Mouse (Mus musculus): Measurements from ENCODE around the gene Tmem178b. TPM values are rescaled to one million over a fixed set of nuclear protein-coding genes. Genes with fewer than 3 reads are reported as not detected.

Gene Tmem178b
- polyA plus RNA-seq, 1 experiment from 2014 or later: 1.2 TPM

- no peaks in the 10 kb centered on the region for H3K27me3 ChIP-seq (ENCODE audit: control insufficient read depth, insufficient read depth, low read length)
- H3K4me2 ChIP-seq (ENCODE audit: low read depth, low read length): no peak overlapping the region
- no peaks in the 10 kb centered on the region for H3K9me3 ChIP-seq (replicated peaks; ENCODE audit: control insufficient read depth, low read length)
- H3K27ac ChIP-seq (ENCODE audit: low read length): no peak overlapping the region
- H3K9ac ChIP-seq (ENCODE audit: low read length): no peak overlapping the region
- 0 out of 2 replicates have a peak, but pooled peaks cover 4% of the 10 kb centered on the region for H3K4me1 ChIP-seq (ENCODE audit: control insufficient read depth, insufficient read depth, low read length)
- WGBS: 83% methylated on average over 2 of the region's 2 CpGs
- H3K36me3 ChIP-seq (ENCODE audit: control insufficient read depth, insufficient read depth, low read length): no peaks in the 10 kb centered on the region
- no peak for ATAC-seq (ENCODE audit: insufficient read depth, low FRiP score)
- H3K4me3 ChIP-seq (replicated peaks; ENCODE audit: low read length): no peak overlapping the region
These were observed 247.1 kb downstream of the Tmem178b start for GRCm38 (mm10) chr6:40120176-40120575.

DNA sequence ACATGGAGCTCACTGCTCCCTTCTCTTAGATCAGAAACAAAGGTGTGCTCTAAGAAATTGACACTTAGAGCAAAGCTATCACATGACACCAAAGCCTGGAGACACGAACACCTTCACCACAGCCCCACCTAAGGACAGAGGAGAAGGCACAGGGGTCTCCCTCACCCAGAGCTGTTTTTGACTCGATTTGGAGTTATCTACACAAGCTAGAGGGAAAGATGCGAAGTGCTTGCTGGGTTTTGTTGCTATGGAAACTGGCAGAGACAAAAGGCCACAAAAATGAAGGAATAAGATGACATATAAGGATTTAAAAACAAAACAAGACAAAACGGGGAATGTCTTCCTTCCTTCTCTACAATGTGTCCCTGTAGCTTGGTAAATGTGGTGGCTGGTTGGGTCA, 248.4 kb downstream of the Tmem178b start:
- Histone ChIP-seq H3K27ac (ENCODE audit: low read length) (no peak overlapping the region), H3K9me3 (replicated peaks; ENCODE audit: control insufficient read depth, low read length) (no peaks in the 10 kb centered on the region), H3K27me3 (ENCODE audit: control insufficient read depth, insufficient read depth, low read length) (no peaks in the 10 kb centered on the region), H3K4me1 (ENCODE audit: control insufficient read depth, insufficient read depth, low read length) (0 out of 2 replicates have a peak, but pooled peaks cover 4% of the 10 kb centered on the region), H3K9ac (ENCODE audit: low read length) (no peak overlapping the region), H3K4me2 (ENCODE audit: low read depth, low read length) (no peak overlapping the region), H3K4me3 (replicated peaks; ENCODE audit: low read length) (no peak overlapping the region), H3K36me3 (ENCODE audit: control insufficient read depth, insufficient read depth, low read length) (no peaks in the 10 kb centered on the region)
- ATAC-seq (ENCODE audit: insufficient read depth, low FRiP score): no peak
- 52% methylated on average over 4 of the region's 4 CpGs for WGBS

DNA sequence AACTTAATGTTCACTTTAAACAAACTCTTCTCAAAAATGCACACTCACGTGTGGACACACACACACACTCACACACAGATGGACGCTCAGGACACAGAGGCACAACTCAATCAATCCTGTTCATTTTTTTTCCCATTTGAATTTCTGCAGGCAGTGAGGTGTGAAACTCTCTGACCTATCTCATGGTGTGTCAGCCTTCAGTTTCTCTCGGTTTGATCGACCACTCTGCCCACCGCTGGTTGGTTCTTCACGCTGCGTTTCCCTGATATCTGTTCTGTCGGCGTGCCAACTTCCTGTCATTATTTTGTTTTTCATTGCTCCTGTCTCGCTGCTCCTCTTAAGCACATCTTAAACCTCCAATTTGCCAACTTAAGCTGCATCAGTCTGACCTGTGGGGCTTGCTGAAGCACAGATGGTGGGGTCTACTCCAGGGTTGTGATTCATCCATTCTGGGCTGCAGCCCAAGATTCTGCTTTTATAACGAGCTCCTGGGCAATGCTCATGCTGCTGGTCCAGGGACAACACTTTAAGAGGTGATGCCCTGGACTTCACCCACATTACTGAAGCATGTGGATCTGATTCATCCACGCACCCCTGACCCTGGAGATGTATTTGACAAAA, 250.1 kb downstream of the Tmem178b start:
- no peak overlapping the region for H3K27ac ChIP-seq (ENCODE audit: low read length)
- no peaks in the 10 kb centered on the region for H3K27me3 ChIP-seq (ENCODE audit: control insufficient read depth, insufficient read depth, low read length)
- H3K4me1 ChIP-seq (ENCODE audit: control insufficient read depth, insufficient read depth, low read length): 0 out of 2 replicates have a peak, but pooled peaks cover 4% of the 10 kb centered on the region
- no peaks in the 10 kb centered on the region for H3K36me3 ChIP-seq (ENCODE audit: control insufficient read depth, insufficient read depth, low read length)
- no peaks in the 10 kb centered on the region for H3K9me3 ChIP-seq (replicated peaks; ENCODE audit: control insufficient read depth, low read length)
- ATAC-seq (ENCODE audit: insufficient read depth, low FRiP score): no peak
- no peak overlapping the region for H3K4me3 ChIP-seq (replicated peaks; ENCODE audit: low read length)
- no peak overlapping the region for H3K9ac ChIP-seq (ENCODE audit: low read length)
- WGBS: 72% methylated on average over 12 of the region's 12 CpGs
- H3K4me2 ChIP-seq (ENCODE audit: low read depth, low read length): no peak overlapping the region

- no peaks in the 10 kb centered on the region for H3K9me3 ChIP-seq (replicated peaks; ENCODE audit: control insufficient read depth, low read length)
- no peak overlapping the region for H3K4me3 ChIP-seq (replicated peaks; ENCODE audit: low read length)
- no peak overlapping the region for H3K27ac ChIP-seq (ENCODE audit: low read length)
- no peaks in the 10 kb centered on the region for H3K27me3 ChIP-seq (ENCODE audit: control insufficient read depth, insufficient read depth, low read length)
- ATAC-seq (ENCODE audit: insufficient read depth, low FRiP score): no peak
- no peak overlapping the region for H3K4me2 ChIP-seq (ENCODE audit: low read depth, low read length)
- H3K36me3 ChIP-seq (ENCODE audit: control insufficient read depth, insufficient read depth, low read length): no peaks in the 10 kb centered on the region
- 0 out of 2 replicates have a peak, but pooled peaks cover 4% of the 10 kb centered on the region for H3K4me1 ChIP-seq (ENCODE audit: control insufficient read depth, insufficient read depth, low read length)
- no peak overlapping the region for H3K9ac ChIP-seq (ENCODE audit: low read length)
These were observed 250.9 kb downstream of the Tmem178b start for GRCm38 (mm10) chr6:40123960-40124359.

DNA sequence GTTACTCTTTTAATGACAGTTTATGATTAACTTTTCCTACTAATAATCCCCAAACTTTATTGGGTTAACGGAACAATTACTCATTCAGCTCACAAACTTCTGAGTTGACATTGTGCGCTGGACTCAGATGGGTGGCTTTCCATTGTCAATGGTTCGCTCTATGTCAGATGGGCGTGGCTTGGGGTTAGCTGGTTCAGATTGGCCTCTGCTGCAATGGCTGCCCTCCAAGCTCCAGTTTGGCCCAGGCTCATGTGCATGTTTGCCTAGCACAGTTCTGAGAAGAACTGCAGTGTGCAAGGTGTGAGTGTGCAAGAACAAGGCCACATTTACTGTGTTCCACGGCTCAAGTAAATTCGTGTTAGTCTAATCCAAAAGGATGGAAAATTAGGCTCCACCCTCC, 255.6 kb downstream of the Tmem178b start:
- no peaks in the 10 kb centered on the region for H3K36me3 ChIP-seq (ENCODE audit: control insufficient read depth, insufficient read depth, low read length)
- H3K27ac ChIP-seq (ENCODE audit: low read length): no peak overlapping the region
- H3K9ac ChIP-seq (ENCODE audit: low read length): no peak overlapping the region
- WGBS: 79% methylated on average over 6 of the region's 6 CpGs
- no peak overlapping the region for H3K4me3 ChIP-seq (replicated peaks; ENCODE audit: low read length)
- H3K9me3 ChIP-seq (replicated peaks; ENCODE audit: control insufficient read depth, low read length): no peaks in the 10 kb centered on the region
- no peaks in the 10 kb centered on the region for H3K27me3 ChIP-seq (ENCODE audit: control insufficient read depth, insufficient read depth, low read length)
- 0 out of 2 replicates have a peak, but pooled peaks cover 4% of the 10 kb centered on the region for H3K4me1 ChIP-seq (ENCODE audit: control insufficient read depth, insufficient read depth, low read length)
- H3K4me2 ChIP-seq (ENCODE audit: low read depth, low read length): no peak overlapping the region
- ATAC-seq (ENCODE audit: insufficient read depth, low FRiP score): no peak

DNA sequence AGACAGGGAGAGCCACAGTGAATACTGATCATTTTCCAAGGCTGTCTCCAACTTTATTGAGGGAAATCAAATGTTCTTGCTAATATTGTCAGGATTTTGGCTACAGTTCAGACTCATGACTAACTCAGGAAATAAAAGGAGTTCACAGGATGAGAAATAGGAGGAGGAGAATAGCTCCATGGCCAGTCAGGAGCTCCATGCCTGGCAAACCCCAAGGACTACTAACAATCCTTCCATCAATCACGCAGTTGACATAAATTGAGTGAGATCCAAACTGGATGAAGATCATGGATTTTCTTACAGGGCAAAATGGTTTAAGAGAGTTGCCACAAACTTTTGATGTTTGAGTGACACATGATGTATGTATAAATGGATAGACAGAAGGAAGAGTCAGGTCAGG, 258.9 kb downstream of the Tmem178b start:
- Histone ChIP-seq H3K9ac (ENCODE audit: low read length) (no peak overlapping the region), H3K36me3 (ENCODE audit: control insufficient read depth, insufficient read depth, low read length) (no peaks in the 10 kb centered on the region), H3K27ac (ENCODE audit: low read length) (no peak overlapping the region), H3K27me3 (ENCODE audit: control insufficient read depth, insufficient read depth, low read length) (no peaks in the 10 kb centered on the region), H3K4me1 (ENCODE audit: control insufficient read depth, insufficient read depth, low read length) (no peaks in the 10 kb centered on the region), H3K4me3 (replicated peaks; ENCODE audit: low read length) (no peak overlapping the region), H3K4me2 (ENCODE audit: low read depth, low read length) (no peak overlapping the region), H3K9me3 (replicated peaks; ENCODE audit: control insufficient read depth, low read length) (no peaks in the 10 kb centered on the region)
- WGBS: 92% methylated on average over 1 of the region's 1 CpGs
- no peak for ATAC-seq (ENCODE audit: insufficient read depth, low FRiP score)

GRCm38 (mm10) chr6:40133436-40133835, 260.4 kb downstream of the Tmem178b start:
- no peak overlapping the region for H3K9ac ChIP-seq (ENCODE audit: low read length)
- WGBS: 58% methylated on average over 6 of the region's 6 CpGs
- H3K9me3 ChIP-seq (replicated peaks; ENCODE audit: control insufficient read depth, low read length): no peaks in the 10 kb centered on the region
- H3K4me1 ChIP-seq (ENCODE audit: control insufficient read depth, insufficient read depth, low read length): no peaks in the 10 kb centered on the region
- ATAC-seq (ENCODE audit: insufficient read depth, low FRiP score): no peak
- no peaks in the 10 kb centered on the region for H3K27me3 ChIP-seq (ENCODE audit: control insufficient read depth, insufficient read depth, low read length)
- H3K4me3 ChIP-seq (replicated peaks; ENCODE audit: low read length): no peak overlapping the region
- H3K27ac ChIP-seq (ENCODE audit: low read length): no peak overlapping the region
- H3K4me2 ChIP-seq (ENCODE audit: low read depth, low read length): no peak overlapping the region
- no peaks in the 10 kb centered on the region for H3K36me3 ChIP-seq (ENCODE audit: control insufficient read depth, insufficient read depth, low read length)

GRCm38 (mm10) chr6:40135716-40136115, 262.6 kb downstream of the Tmem178b start:
- H3K4me2 ChIP-seq (ENCODE audit: low read depth, low read length): no peak overlapping the region
- H3K4me3 ChIP-seq (replicated peaks; ENCODE audit: low read length): no peak overlapping the region
- H3K4me1 ChIP-seq (ENCODE audit: control insufficient read depth, insufficient read depth, low read length): no peaks in the 10 kb centered on the region
- WGBS: 65% methylated on average over 6 of the region's 6 CpGs
- H3K27me3 ChIP-seq (ENCODE audit: control insufficient read depth, insufficient read depth, low read length): no peaks in the 10 kb centered on the region
- H3K36me3 ChIP-seq (ENCODE audit: control insufficient read depth, insufficient read depth, low read length): no peaks in the 10 kb centered on the region
- no peak overlapping the region for H3K9ac ChIP-seq (ENCODE audit: low read length)
- H3K27ac ChIP-seq (ENCODE audit: low read length): no peak overlapping the region
- no peak for ATAC-seq (ENCODE audit: insufficient read depth, low FRiP score)
- no peaks in the 10 kb centered on the region for H3K9me3 ChIP-seq (replicated peaks; ENCODE audit: control insufficient read depth, low read length)

DNA sequence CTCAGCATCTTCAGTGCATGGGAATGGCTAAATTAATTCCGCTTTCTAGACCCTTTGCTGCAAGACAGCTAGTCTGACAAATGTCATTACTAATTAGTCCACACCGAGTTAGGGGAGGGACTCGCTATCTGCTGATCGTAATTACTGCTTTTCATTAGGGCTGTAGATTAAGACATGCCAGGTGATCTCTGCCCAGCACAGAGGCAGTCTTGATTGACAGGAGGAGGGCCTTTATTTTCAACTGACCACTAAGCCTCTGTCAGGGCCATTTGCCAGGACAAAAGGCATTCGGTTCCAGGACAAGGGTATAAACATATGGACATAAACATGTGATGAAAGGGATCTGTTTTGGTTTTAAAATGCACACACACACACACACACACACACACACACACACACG, 264.3 kb downstream of the Tmem178b start:
- ATAC-seq (ENCODE audit: insufficient read depth, low FRiP score): no peak
- Histone ChIP-seq H3K36me3 (ENCODE audit: control insufficient read depth, insufficient read depth, low read length) (no peaks in the 10 kb centered on the region), H3K9me3 (replicated peaks; ENCODE audit: control insufficient read depth, low read length) (no peaks in the 10 kb centered on the region), H3K4me1 (ENCODE audit: control insufficient read depth, insufficient read depth, low read length) (no peaks in the 10 kb centered on the region), H3K27me3 (ENCODE audit: control insufficient read depth, insufficient read depth, low read length) (no peaks in the 10 kb centered on the region), H3K4me3 (replicated peaks; ENCODE audit: low read length) (no peak overlapping the region), H3K9ac (ENCODE audit: low read length) (no peak overlapping the region), H3K27ac (ENCODE audit: low read length) (no peak overlapping the region), H3K4me2 (ENCODE audit: low read depth, low read length) (no peak overlapping the region)
- 68% methylated on average over 6 of the region's 6 CpGs for WGBS
